ENCODE assay signal across 9 mouse cellular contexts in the genomic region with DNA sequence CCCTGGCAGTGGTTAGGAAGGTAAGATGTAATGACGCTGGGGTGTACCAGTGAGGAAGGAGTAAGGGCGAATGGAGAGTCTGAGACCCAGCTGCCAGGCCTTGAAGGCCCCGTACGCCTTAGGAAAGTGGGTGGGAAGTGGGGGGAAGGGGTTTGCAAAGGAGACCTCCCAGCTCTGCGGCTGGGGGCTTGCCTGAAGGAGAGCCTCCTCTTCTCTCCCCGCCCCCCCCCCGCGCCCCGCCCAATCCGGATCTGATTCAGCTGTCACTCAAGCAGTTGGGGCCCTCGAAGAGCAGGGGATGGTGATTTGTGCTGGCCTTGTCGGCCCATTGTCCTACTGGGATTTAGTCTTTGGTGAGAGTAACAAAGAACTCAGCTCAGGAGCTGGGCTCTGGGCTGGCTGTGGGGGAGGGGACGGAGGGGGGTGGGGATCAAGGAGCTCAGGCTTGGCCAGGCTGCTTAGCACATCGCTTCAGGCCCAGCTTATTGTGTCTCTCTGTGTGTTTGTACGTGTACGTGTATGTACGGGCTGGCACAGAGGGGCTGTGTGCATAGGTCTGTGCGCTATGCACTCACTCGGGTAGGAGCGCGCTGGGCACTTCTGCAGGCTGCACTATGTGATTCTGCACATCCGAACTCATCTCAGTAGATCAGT.
DNase-seq lines count a peak whose midpoint lies in the region; ATAC-seq lines count a peak whose summit lies in the region.
"Had no signal": no experiment of that assay in that cellular context is flagged by ENCODE, and none has a peak within 500 bp of the region (broad histone marks: within the 10 kb centered on the region; RNA-seq: fewer than 3 reads in every experiment).

No protein-coding gene starts in this region.

- no peaks in the 10 kb centered on the region for H3K27me3 ChIP-seq in kidney, embryonic 16.5 days (ENCODE audit: insufficient read depth, low read length)
- no peaks in the 10 kb centered on the region for H3K27me3 ChIP-seq in embryonic facial prominence, embryonic 11.5 days (ENCODE audit: control insufficient read depth, insufficient read depth, low read length)
- no peaks in the 10 kb centered on the region for H3K27me3 ChIP-seq in limb, embryonic 11.5 days (ENCODE audit: control insufficient read depth, insufficient read depth, low read length)

- H3K9ac ChIP-seq in kidney, embryonic 16.5 days (replicated peaks; ENCODE audit: low read length), result no peak overlapping the region
- H3K9ac ChIP-seq in embryonic facial prominence, embryonic 11.5 days (replicated peaks; ENCODE audit: low read length), result peak overlapping the region; percentile 54
- H3K9ac ChIP-seq in limb, embryonic 11.5 days (ENCODE audit: low read length), result peak overlapping the region; percentile 50

- H3K4me2 ChIP-seq in kidney, embryonic 16.5 days (replicated peaks; ENCODE audit: low read depth, low read length), result peak overlapping the region; percentile 23; the same call in 1 of the 2 replicates
- H3K4me2 ChIP-seq in embryonic facial prominence, embryonic 11.5 days (ENCODE audit: low read depth, low read length), result peak overlapping the region; percentile 43
- H3K4me2 ChIP-seq in limb, embryonic 11.5 days (ENCODE audit: low read depth, severe bottlenecking), result peak overlapping the region; percentile 40

- no peaks in the 10 kb centered on the region for H3K36me3 ChIP-seq in kidney, embryonic 16.5 days (ENCODE audit: insufficient read depth, low read length)
- H3K36me3 ChIP-seq in embryonic facial prominence, embryonic 11.5 days (replicated peaks; ENCODE audit: control insufficient read depth, insufficient read depth, low read depth, low read length), result no peaks in the 10 kb centered on the region
- H3K36me3 ChIP-seq in limb, embryonic 11.5 days (ENCODE audit: control insufficient read depth, insufficient read depth, low read length), result no peaks in the 10 kb centered on the region

- peak; percentile 65 for ATAC-seq in kidney, embryonic 16.5 days (ENCODE audit: low FRiP score, low TSS enrichment)
- peak; percentile 92 for ATAC-seq in embryonic facial prominence, embryonic 11.5 days (replicated peaks; ENCODE audit: insufficient number of reproducible peaks, low FRiP score, low TSS enrichment, low read depth)
- peak; percentile 55 for ATAC-seq in limb, embryonic 11.5 days (ENCODE audit: insufficient number of reproducible peaks, low FRiP score, low TSS enrichment, low read depth)
- ATAC-seq: lung, postnatal 0 days had no signal

- no peaks in the 10 kb centered on the region for H3K9me3 ChIP-seq in kidney, embryonic 16.5 days (ENCODE audit: low read length)
- no peaks in the 10 kb centered on the region for H3K9me3 ChIP-seq in embryonic facial prominence, embryonic 11.5 days (replicated peaks; ENCODE audit: control insufficient read depth, low read length)
- no peaks in the 10 kb centered on the region for H3K9me3 ChIP-seq in limb, embryonic 11.5 days (ENCODE audit: control insufficient read depth, low read length)

- no peak for DNase-seq in kidney, postnatal 14 days
- DNase-seq in embryonic facial prominence, embryonic 11.5 days (ENCODE audit: low spot score), result peak; percentile 72
- peak; percentile 41 for DNase-seq in limb, embryonic 11.5 days (ENCODE audit: low spot score)
- peak; percentile 87 for DNase-seq in retina, postnatal 1 day
- no peak for DNase-seq in gastrocnemius, adult 18-20 months (ENCODE audit: low spot score)
- no peak for DNase-seq in frontal cortex, postnatal 25 days (ENCODE audit: low spot score in 2 of 2)
- DNase-seq in adrenal gland, postnatal 36 days, result no peak

- 4% methylated on average over 21 of the region's 22 CpGs for WGBS in kidney, embryonic 16.5 days
- WGBS in embryonic facial prominence, embryonic 11.5 days, result 2% methylated on average over 18 of the region's 22 CpGs
- WGBS in limb, embryonic 11.5 days, result 4% methylated on average over 21 of the region's 22 CpGs

- peaks cover 11% of the 10 kb centered on the region for H3K4me1 ChIP-seq in kidney, embryonic 16.5 days (ENCODE audit: insufficient read depth, low read length)
- H3K4me1 ChIP-seq in embryonic facial prominence, embryonic 11.5 days (ENCODE audit: control insufficient read depth, insufficient read depth, low read length), result peaks cover 3% of the 10 kb centered on the region
- 0 out of 2 replicates have a peak, but pooled peaks cover 3% of the 10 kb centered on the region for H3K4me1 ChIP-seq in limb, embryonic 11.5 days (ENCODE audit: control insufficient read depth, insufficient read depth, low read length)

- no peak overlapping the region for H3K4me3 ChIP-seq in kidney, embryonic 16.5 days (ENCODE audit: low read length)
- no peak overlapping the region for H3K4me3 ChIP-seq in embryonic facial prominence, embryonic 11.5 days (ENCODE audit: low read depth, low read length)
- no peak overlapping the region for H3K4me3 ChIP-seq in limb, embryonic 11.5 days (ENCODE audit: low read depth, low read length)

- H3K27ac ChIP-seq in kidney, embryonic 16.5 days (ENCODE audit: low read length), result no peak overlapping the region
- H3K27ac ChIP-seq in embryonic facial prominence, embryonic 11.5 days (replicated peaks; ENCODE audit: low read depth, low read length), result peak overlapping the region; percentile 54
- no peak overlapping the region for H3K27ac ChIP-seq in limb, embryonic 11.5 days (replicated peaks; ENCODE audit: low read depth, low read length)

Comparison
In these comparisons a context has a peak if more than half of its experiments do, and no peak if none do; other contexts are left out.
1. DNase-seq: peak in embryonic facial prominence, embryonic 11.5 days (single experiment), limb, embryonic 11.5 days (single experiment) and retina, postnatal 1 day (single experiment); none in kidney, postnatal 14 days (single experiment), gastrocnemius, adult 18-20 months (single experiment), frontal cortex, postnatal 25 days (0 of 2) and adrenal gland, postnatal 36 days (0 of 2).
2. Peak in every context shown above with its lines, with median percentiles within 50 percentile points of each other: ATAC-seq and H3K4me2 ChIP-seq.